Mouse (Mus musculus): ENCODE data around the gene Gstm6. TPM values are rescaled to one million over a fixed set of nuclear protein-coding genes. Genes with fewer than 3 reads are reported as not detected.
A peak's percentile ranks its signal among the peaks of the same experiment; 100 is the strongest.
"Not testable (repeated sequence)": the region's sequence is repeated elsewhere in the genome, so short reads cannot be mapped to it uniquely, and the experiment has no call there.

Gstm6 gene
- total RNA-seq (2021) = 1 to 10 TPM in 1 of 2 experiments, under 1 TPM in 1; 0.84 to 1.0 TPM
- long read RNA-seq, experiment 1 = 0 reads
- long read RNA-seq, experiment 2 = 0 reads

GRCm38 (mm10) chr3:107943239-107943990 lies at the start of gene Gstm6:
TSS of gene Gstm6 (minus strand) at chr3:107943749.
- DNase-seq = no peak

GRCm38 (mm10) chr3:107986041-107986562 lies 42.6 kb upstream of the Gstm6 start, which contains the start of gene Gstm2:
TSS of gene Gstm2 (minus strand) at chr3:107986453.
- DNase-seq = peak; percentile 28

DNA sequence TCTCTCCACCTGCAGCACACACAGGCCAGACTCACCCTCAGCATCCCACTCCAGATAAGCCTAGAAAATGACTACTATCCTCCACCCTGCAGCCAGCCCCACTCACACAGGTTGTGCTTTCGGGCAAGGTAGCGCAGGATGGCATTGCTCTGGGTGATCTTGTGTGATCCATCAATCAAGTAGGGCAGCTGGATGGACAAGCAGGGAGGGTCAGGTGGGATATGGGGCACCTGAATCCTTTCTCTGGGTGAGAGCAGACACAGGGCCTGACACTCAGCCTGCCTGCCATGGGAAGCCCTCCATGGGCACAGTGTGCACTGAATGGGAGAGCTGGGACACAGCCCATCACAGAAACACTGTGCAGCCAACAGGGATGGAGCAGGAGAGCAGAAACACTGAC lies 41.6 kb upstream of the Gstm6 start:
- DNase-seq = not testable (repeated sequence)

- DNase-seq = no peak
These were observed 40.9 kb upstream of the Gstm6 start for GRCm38 (mm10) chr3:107984471-107984870.

DNA sequence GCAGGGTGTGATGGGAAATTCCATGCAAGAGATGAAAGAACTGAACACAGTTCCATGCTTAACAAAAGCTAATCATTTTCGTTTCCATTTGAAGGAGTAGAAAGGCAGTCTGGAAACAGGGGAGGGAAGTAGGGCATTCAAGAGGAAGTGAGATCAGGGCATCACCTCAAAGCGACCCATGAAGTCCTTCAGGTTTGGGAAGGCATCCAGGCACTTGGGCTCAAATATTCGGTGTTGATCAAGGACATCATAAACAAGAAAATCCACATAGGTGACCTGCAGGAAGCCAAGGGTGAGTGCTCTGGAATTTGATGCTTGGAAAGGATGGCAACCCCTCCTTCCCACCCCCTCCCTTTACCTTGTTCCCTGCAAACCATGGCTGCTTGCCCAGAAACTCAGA lies 40.2 kb upstream of the Gstm6 start:
- DNase-seq = no peak

- no peak for DNase-seq
These were observed 39.2 kb upstream of the Gstm6 start for GRCm38 (mm10) chr3:107982726-107983125.

- DNase-seq = no peak
These were observed 37.7 kb upstream of the Gstm6 start for GRCm38 (mm10) chr3:107981261-107981660.

DNA sequence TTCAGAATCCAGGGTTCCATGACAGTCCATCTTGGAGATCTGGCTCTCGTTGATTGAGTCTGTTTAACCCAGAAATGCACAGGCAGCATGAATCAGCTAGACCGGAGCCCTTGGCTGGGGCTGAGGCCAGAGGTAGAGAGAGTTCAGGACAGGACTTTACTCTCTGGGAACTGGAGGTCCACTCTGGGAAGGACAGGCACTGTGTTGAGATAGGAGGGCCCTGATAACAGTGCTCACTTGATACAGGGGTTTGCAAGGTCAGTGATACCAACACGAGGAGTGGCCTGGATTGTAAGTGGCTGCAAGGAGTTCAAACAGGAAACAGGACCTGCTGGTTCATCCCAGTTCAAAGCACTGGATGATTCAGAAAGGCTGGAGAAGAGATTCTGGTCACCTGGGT lies 34.1 kb upstream of the Gstm6 start:
- DNase-seq = no peak

DNA sequence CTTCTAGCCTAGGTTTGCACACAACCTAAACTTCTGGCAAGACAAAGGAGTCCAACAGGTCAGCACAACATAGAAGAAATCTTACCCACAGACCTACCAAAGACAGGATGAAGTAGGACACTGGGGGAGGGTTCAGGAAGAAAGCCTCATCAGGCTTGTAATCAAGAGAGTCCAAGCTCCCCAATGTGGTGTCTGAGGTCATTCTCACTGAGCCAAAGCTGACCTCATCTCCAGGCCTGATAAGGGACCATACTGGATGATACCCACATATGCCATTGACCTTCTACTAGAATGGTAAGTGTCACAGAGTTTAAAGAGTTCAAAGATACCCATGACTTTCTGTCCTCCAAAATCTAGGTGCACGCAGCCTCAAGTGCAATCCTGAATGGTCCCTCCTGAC lies 30.7 kb upstream of the Gstm6 start:
- DNase-seq = no peak

DNA sequence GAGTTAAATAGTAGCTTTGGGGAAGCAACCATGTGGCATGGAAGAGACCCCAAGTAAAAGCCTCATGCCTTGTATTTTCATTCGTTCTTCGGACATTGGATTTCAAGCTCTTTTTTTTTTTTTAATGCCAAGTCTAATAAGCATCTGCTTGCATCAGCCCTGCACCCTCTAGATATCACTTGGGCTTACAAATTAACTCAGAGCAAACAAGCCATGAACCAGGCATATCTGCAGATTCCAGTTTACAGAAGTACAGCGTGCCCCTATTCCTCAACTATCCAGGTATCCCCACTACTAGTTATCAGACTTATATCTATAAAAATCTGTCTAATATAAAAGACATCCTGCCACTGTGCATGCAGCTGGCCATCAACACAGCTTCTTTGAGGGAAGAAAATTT lies 28.5 kb upstream of the Gstm6 start:
- no peak for DNase-seq

- not testable (repeated sequence) for DNase-seq
These were observed 27.6 kb upstream of the Gstm6 start for GRCm38 (mm10) chr3:107971101-107971500.

DNA sequence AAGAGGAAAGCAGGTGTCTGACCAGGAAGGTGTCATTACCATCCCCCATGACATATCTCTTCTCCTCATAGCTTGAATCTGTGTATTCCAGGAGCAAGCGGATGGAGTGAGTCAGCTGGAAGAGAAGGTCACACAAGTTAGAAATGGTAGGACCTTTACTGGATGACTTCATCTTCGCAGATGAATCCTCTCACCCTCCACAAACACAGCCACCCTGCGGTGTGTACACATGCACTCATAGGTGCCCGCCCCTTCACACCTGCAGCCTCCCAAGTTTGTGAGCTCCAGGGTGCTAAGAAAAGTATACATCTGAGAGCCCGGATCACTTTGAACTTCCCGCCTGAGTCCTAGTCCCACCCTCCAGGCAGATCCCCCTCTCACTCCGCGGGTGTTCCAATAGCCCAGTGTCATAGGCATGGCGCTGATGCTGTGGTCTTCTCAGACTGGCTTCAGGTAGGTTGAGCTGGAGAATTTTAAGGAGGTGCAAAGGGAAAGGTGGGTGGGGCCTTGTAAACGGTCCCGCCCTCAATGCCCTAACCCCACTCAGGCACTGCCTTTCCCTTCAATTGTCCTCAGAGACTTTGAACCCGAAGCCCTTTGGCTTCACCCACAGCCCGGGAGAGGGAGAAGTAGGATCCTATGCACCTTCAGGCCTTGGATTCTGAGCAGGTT lies 25.3 kb upstream of the Gstm6 start, which contains the start of gene Gstm3:
Gene Gstm3, minus strand, starts transcription at position 560 of the 672 bp plus-strand sequence.
- no peak for DNase-seq

GRCm38 (mm10) chr3:107966631-107967030 lies 23.1 kb upstream of the Gstm6 start:
- no peak for DNase-seq

DNA sequence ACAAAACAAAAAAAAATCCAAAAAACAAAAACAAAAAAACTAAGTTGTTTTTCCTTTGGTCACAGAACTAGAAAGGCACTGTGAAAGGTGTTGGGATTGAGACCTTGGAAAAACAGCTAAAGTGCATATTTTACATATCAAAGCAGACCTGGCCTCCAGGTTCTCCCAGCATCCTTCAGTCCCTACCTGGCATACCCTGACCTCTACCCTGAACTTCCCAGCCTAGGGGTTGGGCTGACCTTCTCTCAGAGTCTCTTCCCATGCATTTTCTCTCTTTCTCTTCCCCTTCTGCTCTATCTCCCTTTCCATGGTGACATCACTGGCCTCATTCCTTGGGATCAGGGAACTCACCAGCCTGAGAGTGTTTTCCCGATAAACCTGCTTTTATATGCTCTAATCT lies 22.0 kb upstream of the Gstm6 start:
- DNase-seq = no peak

- no peak for DNase-seq
These were observed 21.2 kb upstream of the Gstm6 start for GRCm38 (mm10) chr3:107964656-107965308.

GRCm38 (mm10) chr3:107964026-107964425 lies 20.5 kb upstream of the Gstm6 start:
- DNase-seq = no peak

GRCm38 (mm10) chr3:107955260-107955659 lies 11.7 kb upstream of the Gstm6 start:
- DNase-seq = not testable (repeated sequence)

- DNase-seq = no peak
These were observed 10.4 kb upstream of the Gstm6 start for GRCm38 (mm10) chr3:107953906-107954305.

DNA sequence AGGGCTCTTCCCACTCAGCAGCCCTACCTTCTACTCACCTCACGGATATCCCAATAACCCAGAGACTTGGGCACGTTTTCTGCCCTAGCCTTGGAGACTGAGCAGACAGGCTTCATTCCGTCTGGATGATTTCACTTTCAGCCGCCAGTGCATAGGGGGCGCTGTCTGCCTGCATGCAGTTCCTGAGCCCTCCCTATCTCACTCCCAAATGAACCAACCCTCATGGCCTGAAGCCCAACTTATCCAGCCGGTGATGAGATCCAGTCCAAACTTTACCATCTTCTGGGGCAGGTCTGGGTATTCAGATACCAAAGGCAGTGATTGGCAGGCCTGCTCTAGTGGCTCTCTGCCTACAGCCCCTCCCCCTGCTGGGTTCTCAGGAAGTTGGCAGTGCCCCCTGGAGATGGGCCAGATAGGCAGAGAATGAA lies 9.8 kb upstream of the Gstm6 start:
- peak; percentile 82 for DNase-seq

DNA sequence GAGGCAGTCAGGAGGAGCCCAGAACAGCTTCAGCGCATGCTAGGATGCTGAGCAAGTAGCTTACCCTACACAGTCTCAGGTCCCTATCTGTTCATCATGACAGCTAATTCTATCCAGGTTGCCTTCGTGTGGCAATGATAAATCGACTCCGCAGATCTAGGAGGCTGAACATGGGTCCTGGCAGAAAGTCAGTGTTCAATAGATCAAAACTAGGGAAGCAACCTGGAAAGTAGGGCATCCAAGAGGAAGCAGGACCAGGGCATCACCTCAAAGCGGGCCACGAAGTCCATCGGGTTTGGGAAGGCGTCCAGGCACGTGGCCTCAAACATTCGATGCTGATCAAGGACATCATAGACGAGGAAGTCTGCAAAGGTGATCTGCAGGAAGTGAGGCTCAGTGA lies 7.0 kb upstream of the Gstm6 start:
- DNase-seq = no peak

- DNase-seq = not testable (repeated sequence)
These were observed 5.9 kb upstream of the Gstm6 start for GRCm38 (mm10) chr3:107949461-107949860.

- DNase-seq = no peak
These were observed 2.2 kb upstream of the Gstm6 start for GRCm38 (mm10) chr3:107945729-107946128.

DNA sequence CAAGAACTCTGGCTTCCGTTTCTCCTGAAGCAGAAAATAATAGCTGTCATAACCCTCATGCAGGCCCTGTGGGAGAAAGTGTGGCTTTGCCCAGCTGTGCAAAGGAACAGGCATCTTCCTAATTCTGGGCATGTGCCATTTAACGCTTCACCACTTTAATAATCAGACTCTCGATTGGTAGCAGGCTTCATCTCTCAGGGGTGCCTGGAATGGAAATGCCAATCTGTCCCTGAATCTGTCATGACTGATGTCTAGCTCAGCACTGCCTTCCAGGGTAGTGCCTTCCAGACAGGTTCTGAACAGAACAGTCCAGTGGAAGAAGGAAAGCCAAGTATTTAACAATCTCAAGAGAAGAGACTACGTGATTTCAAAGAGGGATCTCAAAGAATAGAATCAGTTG lies 2.3 kb downstream of the Gstm6 start:
- no peak for DNase-seq
